14 mouse cellular contexts compared by ENCODE assay signal in genomic region chr16:6907550-6907949, GRCm38 (mm10).
DNase-seq lines count a peak whose midpoint lies in the region; ATAC-seq and TF ChIP-seq lines count a peak whose summit lies in the region.
"Had no signal": no experiment of that assay in that cellular context is flagged by ENCODE, and none has a peak within 500 bp of the region (broad histone marks: within the 10 kb centered on the region; RNA-seq: fewer than 3 reads in every experiment).

No protein-coding gene starts in this region.

- H3K9ac ChIP-seq in forebrain, embryonic 15.5 days (replicated peaks) = no peak overlapping the region
- no peak overlapping the region for H3K9ac ChIP-seq in forebrain, embryonic 12.5 days
- no peak overlapping the region for H3K9ac ChIP-seq in lung, embryonic 14.5 days
- H3K9ac ChIP-seq in intestine, postnatal 0 days (ENCODE audit: low read depth, low read length) = no peak overlapping the region
- H3K9ac ChIP-seq: intestine, embryonic 15.5 days; liver, embryonic 13.5 days had no signal

- no peaks in the 10 kb centered on the region for H3K36me3 ChIP-seq in forebrain, embryonic 15.5 days
- no peaks in the 10 kb centered on the region for H3K36me3 ChIP-seq in forebrain, embryonic 12.5 days (replicated peaks)
- H3K36me3 ChIP-seq in lung, embryonic 14.5 days (ENCODE audit: insufficient read depth) = no peaks in the 10 kb centered on the region
- no peaks in the 10 kb centered on the region for H3K36me3 ChIP-seq in intestine, postnatal 0 days (ENCODE audit: control insufficient read depth, insufficient read depth)
- H3K36me3 ChIP-seq: G1E; intestine, embryonic 15.5 days; limb, embryonic 10.5 days; liver, embryonic 13.5 days had no signal

- no peak for TF ChIP-seq POLR2A in brain, embryonic 14.5 days (IDR thresholded peaks at IDR 0.05; ENCODE audit: borderline replicate concordance, extremely low read depth, insufficient read depth, insufficient read length, poor library complexity, severe bottlenecking)

- no peaks in the 10 kb centered on the region for H3K9me3 ChIP-seq in forebrain, embryonic 15.5 days
- H3K9me3 ChIP-seq in forebrain, embryonic 12.5 days = no peaks in the 10 kb centered on the region
- H3K9me3 ChIP-seq in lung, embryonic 14.5 days (ENCODE audit: low read depth, low read length) = no peaks in the 10 kb centered on the region
- no peaks in the 10 kb centered on the region for H3K9me3 ChIP-seq in intestine, postnatal 0 days (ENCODE audit: control insufficient read depth)
- H3K9me3 ChIP-seq: intestine, embryonic 15.5 days; limb, embryonic 10.5 days; liver, embryonic 13.5 days had no signal

- no peak; the same call in 1 of the 2 replicates for ATAC-seq in forebrain, embryonic 15.5 days (replicated peaks)
- no peak for ATAC-seq in forebrain, embryonic 12.5 days (ENCODE audit: low FRiP score)
- no peak for ATAC-seq in lung, embryonic 14.5 days (ENCODE audit: insufficient read depth)
- no peak for ATAC-seq in CD4-positive, CD25-positive, alpha-beta regulatory T cell, adult 4 months
- no peak for ATAC-seq in intestine, postnatal 0 days
- ATAC-seq: intestine, embryonic 15.5 days had no signal

- peaks cover 19% of the 10 kb centered on the region for H3K4me1 ChIP-seq in forebrain, embryonic 15.5 days
- no peaks in the 10 kb centered on the region for H3K4me1 ChIP-seq in forebrain, embryonic 12.5 days
- no peaks in the 10 kb centered on the region; the same call in 1 of the 2 replicates for H3K4me1 ChIP-seq in lung, embryonic 14.5 days (ENCODE audit: insufficient read depth)
- no peaks in the 10 kb centered on the region for H3K4me1 ChIP-seq in intestine, postnatal 0 days (replicated peaks; ENCODE audit: control insufficient read depth, insufficient read depth, low read length)
- H3K4me1 ChIP-seq: intestine, embryonic 15.5 days; limb, embryonic 10.5 days; liver, embryonic 13.5 days had no signal

- 32% methylated on average over 6 of the region's 6 CpGs for WGBS in forebrain, embryonic 15.5 days
- 77% methylated on average over 6 of the region's 6 CpGs for WGBS in forebrain, embryonic 12.5 days
- 33% methylated on average over 6 of the region's 6 CpGs for WGBS in lung, embryonic 14.5 days
- 55% methylated on average over 6 of the region's 6 CpGs for WGBS in intestine, postnatal 0 days

- peak; percentile 45 for DNase-seq in lung, embryonic 14.5 days
- no peak for DNase-seq in lung, adult 18-20 months
- DNase-seq in brain, embryonic 14.5 days (ENCODE audit: low read depth) = peak; percentile 64
- peak; percentile 54 to 63 for DNase-seq in cerebellum, postnatal 14 days
- DNase-seq: kidney, postnatal 14 days; layer of hippocampus, adult 9-11 months; liver, embryonic 13.5 days had no signal

- TF ChIP-seq CTCF in lung, embryonic 14.5 days (IDR thresholded peaks at IDR 0.05; ENCODE audit: low read depth) = no peak
- no peak for TF ChIP-seq CTCF in brain, embryonic 14.5 days (IDR thresholded peaks at IDR 0.05; ENCODE audit: borderline replicate concordance, extremely low read depth, insufficient read depth, insufficient read length)
- TF ChIP-seq CTCF in intestine, postnatal 0 days (IDR thresholded peaks at IDR 0.05; ENCODE audit: low read depth) = no peak

- no peaks in the 10 kb centered on the region for H3K27me3 ChIP-seq in forebrain, embryonic 15.5 days
- no peaks in the 10 kb centered on the region for H3K27me3 ChIP-seq in forebrain, embryonic 12.5 days
- H3K27me3 ChIP-seq in lung, embryonic 14.5 days (ENCODE audit: insufficient read depth, low read length) = no peaks in the 10 kb centered on the region
- H3K27me3 ChIP-seq in intestine, postnatal 0 days (replicated peaks; ENCODE audit: control insufficient read depth, insufficient read depth, low read length) = no peaks in the 10 kb centered on the region
- H3K27me3 ChIP-seq: intestine, embryonic 15.5 days; liver, embryonic 13.5 days had no signal

- no peak overlapping the region for H3K4me2 ChIP-seq in forebrain, embryonic 15.5 days (replicated peaks)
- H3K4me2 ChIP-seq in forebrain, embryonic 12.5 days = no peak overlapping the region
- H3K4me2 ChIP-seq in lung, embryonic 14.5 days = no peak overlapping the region
- no peak overlapping the region for H3K4me2 ChIP-seq in intestine, postnatal 0 days (replicated peaks; ENCODE audit: low read depth)
- H3K4me2 ChIP-seq: intestine, embryonic 15.5 days; liver, embryonic 13.5 days had no signal

- 0 out of 2 replicates have a peak overlapping the region, but pooled peaks have one; percentile 8 for H3K27ac ChIP-seq in forebrain, embryonic 15.5 days (replicated peaks)
- no peak overlapping the region for H3K27ac ChIP-seq in forebrain, embryonic 12.5 days
- no peak overlapping the region for H3K27ac ChIP-seq in lung, embryonic 14.5 days (ENCODE audit: low read depth)
- H3K27ac ChIP-seq in intestine, postnatal 0 days (ENCODE audit: low read depth, low read length) = no peak overlapping the region
- H3K27ac ChIP-seq: intestine, embryonic 15.5 days; limb, embryonic 10.5 days; liver, embryonic 13.5 days had no signal

- no peak overlapping the region for H3K4me3 ChIP-seq in forebrain, embryonic 15.5 days
- no peak overlapping the region for H3K4me3 ChIP-seq in forebrain, embryonic 12.5 days (replicated peaks)
- no peak overlapping the region for H3K4me3 ChIP-seq in lung, embryonic 14.5 days (ENCODE audit: low read depth, low read length)
- H3K4me3 ChIP-seq in intestine, postnatal 0 days (ENCODE audit: low read depth, low read length) = no peak overlapping the region
- H3K4me3 ChIP-seq: intestine, embryonic 15.5 days; limb, embryonic 10.5 days; liver, embryonic 13.5 days had no signal

Comparison
In these comparisons a context has a peak if more than half of its experiments do, and no peak if none do; other contexts are left out.
1. DNase-seq: peak in lung, embryonic 14.5 days (single experiment), brain, embryonic 14.5 days (single experiment) and cerebellum, postnatal 14 days (2 of 2); none in lung, adult 18-20 months (0 of 2).